Mouse (Mus musculus) gastrocnemius, postnatal 14 days (tissue): ENCODE measurements at regions not wholly inside any gene's neighbourhood (a gene's known extent, or its start where the extent isn't known, plus 50 kb on each side); places are given as distances from the start of the nearest gene placed in this dataset.

Experiments
- DNase-seq: peaks from one replicate; pipeline ENCODE4 v3.0.0; 2021; ENCODE audit warnings: mixed read lengths
- intact Hi-C: fragments of 180-260 bp; cut with DNase I; formaldehyde crosslinking; loops from one replicate; pipeline ENCODE4 v1.15.1; 2025; ENCODE audit warnings: low total_unique reads

DNA sequence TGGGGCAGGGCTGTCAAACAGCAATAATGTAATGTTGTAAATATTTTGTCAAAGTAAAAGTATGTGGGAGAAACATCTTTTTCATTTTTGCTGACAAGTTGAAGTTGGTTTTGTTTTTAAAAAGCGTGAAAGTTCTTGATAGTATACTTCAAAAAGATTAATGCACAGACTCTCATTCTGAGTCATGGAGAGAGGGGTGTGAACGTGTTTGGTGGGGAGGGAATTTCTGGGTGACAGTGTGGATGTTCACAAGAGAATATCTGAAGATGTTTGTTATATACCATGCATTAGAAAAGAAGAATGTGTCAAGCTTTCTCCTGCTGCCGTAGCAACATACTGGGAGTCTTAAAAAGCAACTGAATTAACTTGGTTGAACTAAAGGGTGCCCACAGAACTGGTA lies 57.0 kb downstream of the Rps29 start:
- no peak for DNase-seq
- intact Hi-C loops, result no loop called here

DNA sequence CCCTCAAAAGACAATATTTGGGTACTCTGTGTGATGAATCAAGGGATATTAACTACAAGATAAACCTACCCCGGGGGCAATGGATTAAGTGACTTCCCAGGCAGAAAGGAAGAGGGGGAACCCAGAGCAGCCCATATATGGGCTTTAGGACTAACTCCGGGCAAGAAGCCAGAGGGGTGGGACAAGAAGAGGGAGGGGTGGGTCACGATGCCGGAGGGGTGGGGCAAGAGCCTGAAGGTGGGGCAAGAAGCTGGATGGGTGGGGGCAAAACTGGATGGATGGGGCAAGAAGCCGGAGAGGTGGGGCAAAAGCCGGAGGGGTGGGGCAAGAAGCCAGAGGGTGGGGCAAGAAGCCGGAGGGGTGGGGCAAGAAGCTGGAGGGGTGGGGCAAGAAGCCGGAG lies 64.1 kb downstream of the Rps29 start:
- intact Hi-C loops, result no loop called here
- no peak for DNase-seq

DNA sequence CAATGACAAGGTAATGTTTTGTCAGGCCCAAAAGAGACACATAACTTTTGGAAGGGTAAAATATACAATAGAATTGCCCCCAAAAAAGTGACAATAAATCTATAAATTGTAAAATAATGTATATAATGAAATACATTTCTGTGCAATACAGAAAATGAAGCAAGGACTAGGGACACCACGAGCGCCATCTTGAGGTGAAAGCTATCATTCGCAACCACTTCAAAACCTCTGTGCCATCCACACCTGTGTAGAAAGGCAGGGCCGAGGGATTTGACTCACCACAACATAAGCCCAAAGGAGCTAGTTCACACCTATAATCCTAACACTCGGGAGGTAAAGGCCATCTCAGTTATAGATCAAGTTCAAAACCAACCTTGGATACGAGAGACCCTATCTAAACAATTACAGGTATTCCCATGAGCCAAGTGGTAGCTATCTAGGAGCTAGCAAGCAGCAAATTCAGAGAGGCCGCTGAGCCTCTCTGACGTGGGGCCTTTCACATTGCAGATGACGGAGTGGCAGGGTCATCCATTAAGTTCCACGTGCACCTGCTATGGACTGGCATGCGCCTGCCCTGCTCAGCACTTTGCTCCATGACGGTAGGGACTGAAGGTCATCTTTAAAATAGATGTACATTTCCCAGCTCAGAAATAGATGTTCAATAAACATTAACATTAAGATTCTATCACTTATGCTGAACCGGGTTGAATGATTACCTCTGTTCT lies 65.8 kb downstream of the Rps29 start:
- intact Hi-C loops, result no loop called here
- DNase-seq, result no peak

DNA sequence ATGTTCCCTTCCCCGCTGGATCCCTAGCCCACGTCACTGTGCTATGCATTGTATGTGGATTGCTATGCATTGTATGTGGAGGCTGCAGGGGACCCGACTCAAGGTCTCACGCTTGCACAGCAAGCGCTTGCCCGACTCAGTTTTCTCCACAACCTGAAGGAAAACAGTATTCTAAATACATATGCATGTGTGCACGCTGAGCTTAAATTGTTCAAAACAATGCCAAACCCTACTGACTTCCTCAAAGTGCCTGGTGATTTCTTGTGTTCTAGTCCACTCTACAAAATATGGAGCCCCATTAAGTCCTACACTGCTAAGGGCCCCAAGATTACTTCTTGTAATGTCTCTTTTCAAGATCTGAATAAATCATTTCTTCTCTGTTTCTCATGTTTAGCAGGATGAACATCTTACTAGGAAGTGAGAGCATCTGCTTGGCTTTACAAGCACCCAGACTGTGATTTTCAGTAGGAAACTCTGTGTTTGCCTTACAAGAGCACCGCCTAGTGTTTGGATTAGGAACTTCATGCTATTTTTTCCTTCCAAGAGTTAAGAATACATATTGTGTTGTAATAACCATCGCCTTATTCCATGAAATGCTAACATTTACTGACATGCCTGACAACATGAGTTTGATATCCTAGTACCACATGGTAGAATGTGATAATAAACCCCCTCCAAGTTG lies 70.9 kb downstream of the Rps29 start:
- intact Hi-C loops, result no loop called here
- no peak for DNase-seq

DNA sequence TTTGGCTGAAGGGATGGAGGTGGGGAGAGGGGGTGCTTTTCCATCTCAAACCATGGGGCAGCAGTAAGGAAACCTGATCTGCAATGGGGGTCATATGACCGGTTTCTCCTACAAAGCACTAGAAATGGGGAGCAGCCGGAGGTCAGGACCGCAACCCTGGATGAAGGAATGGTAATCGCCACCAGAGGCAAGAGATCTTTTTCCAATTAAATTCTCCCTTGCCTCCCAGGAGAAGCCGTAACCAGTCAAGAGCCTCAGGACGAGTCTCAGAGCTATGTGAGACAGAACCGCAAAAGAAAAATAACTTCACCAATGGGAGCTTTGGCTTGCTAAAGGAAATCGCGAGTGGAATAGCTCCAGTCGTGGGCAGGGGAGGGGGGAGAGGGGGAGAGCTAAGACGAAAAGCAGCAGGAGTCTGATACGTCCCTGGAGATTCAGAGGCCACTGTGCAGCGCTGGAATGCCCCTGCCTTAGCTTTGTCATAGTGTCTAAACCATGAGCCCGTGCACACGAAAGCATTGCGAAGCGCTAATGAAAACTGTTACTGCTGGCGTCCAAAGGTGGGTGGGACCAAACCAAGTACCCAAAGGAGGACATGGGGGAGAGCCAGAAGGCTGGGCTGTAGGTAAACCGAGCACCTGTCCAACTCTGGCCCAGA lies 73.3 kb downstream of the Rps29 start:
- intact Hi-C loops, result no loop called here
- DNase-seq, result no peak

DNA sequence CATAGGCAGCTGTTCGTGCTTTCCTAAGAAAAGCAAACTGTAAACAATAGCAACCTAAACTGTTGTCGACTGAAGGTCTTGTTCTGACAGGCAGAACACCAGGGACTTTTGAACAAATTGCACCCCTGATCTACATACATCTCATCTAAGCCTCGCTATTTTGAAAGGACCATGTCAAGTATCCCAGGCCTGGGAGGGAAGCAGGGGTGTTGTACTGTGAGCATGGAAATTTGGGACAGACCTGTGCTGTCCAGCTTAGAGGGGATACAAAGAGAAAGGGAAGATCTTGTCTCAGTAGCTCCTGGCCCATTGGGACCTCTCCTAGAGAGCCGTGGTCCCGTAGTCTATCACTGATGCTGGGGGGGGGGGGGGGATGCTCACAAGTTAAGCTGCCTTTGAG lies 74.3 kb downstream of the Rps29 start:
- DNase-seq, result no peak
- intact Hi-C loops, result no loop called here

DNA sequence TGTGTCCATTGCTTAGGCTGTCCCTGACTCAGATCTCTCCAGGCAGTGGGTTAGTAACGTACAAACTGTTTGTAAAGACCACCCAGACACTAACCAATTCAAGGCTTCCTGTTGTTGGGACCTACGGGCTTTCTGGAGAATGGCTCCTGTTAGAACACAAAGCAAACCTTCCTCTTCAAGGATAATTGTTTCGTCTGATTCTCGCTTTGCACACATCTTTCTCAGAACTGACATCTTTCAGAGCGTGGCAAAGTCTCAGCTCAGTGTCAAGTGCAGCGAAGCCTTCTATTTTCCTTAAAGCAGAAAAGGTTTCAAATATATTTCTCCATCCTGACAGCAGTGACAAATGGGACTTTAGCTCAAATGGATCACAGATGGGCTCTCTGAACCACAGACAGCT lies 76.9 kb downstream of the Rps29 start:
- DNase-seq, result no peak
- intact Hi-C loops, result no loop called here

DNA sequence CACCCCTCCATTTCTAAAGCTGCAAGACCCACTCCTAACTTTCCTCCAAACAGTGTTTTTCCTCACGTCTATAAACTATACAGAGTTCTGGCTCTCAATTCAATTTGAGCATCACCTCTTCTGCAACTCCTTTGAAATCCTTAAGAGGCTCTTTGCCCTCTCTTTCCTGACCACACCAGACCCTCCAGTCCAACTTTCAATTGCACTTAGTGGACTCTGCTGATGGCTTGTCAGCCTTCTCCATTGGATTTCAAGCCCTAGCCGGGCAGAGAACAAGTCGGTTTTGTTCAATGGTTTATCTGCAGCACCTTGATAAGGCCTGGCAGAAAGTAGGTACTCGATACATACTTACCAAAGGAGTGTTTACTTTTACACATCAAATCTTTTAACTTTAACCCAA lies 119.4 kb downstream of the Rps29 start:
- intact Hi-C loops, result no loop called here

DNA sequence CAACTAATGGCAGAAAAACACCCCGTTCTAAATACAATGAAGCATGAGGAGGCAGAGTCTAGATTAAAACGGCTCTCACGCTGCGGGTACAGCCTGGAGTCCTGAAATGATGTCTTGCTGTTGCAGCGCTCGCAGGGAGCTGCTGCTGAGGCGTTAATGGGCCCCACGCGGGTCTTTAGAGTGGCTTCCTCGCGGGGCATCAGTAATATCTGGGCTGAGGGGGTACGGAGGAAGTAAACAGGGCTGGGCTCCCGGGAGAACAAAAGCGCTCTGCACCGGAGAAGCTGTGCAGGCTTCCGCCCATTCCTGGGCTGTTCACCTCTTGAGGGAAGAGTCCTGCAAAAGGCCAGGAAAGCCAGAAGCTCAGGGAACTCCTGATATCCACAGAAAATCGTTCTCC lies 135.4 kb downstream of the Rps29 start:
- intact Hi-C loops, result no loop called here
- no peak for DNase-seq

More for the DNA sequence above, 119.4 kb downstream of the Rps29 start:
- DNase-seq, result no peak

DNA sequence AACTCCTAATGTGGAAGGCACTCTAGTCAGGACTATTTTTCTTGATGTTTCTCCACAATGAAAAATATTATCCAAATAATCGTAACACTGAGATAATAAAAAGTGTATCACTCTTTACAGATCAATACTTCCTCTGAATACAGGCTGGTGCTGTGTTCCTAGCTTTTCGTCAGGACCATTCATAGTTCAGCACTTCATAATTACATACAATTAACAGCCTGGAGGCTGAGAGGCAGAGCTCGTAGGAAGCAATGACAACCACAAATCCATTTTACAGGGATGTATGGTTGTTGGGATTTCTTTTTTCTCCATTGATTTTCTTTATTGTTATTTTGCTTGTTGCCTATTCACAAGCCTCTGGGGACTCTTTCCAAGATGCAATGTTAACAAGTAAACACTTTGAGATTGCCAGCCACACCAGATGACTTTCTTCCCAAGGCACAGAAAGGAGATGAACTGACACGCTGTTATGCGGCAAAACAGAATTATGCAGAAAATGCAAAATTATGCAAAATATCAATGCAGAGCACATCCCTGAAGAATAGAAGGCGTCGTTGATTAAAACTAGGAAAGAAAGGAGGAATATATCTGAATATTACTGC lies 142.2 kb downstream of the Rps29 start:
- intact Hi-C loops, result no loop called here
- no peak for DNase-seq

DNA sequence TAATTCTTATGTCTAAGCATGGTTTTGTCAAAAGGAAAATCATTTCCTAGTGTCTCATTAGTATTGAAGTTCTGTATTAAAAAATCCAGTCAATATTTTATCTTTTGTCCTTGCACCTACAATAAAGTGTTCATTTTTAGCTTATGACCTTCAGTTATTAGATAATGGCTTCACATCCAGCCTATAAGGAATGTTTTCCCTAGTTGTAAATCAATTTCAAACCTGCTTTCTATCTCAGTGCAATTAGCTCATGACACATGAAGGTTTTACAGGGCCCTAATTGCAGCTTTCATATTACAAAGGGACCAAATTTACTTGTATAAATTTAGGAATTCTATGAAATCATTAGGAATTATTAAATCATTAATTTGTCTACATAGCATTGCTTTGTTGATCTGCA lies 153.8 kb downstream of the Rps29 start:
- intact Hi-C loops, result no loop called here

DNA sequence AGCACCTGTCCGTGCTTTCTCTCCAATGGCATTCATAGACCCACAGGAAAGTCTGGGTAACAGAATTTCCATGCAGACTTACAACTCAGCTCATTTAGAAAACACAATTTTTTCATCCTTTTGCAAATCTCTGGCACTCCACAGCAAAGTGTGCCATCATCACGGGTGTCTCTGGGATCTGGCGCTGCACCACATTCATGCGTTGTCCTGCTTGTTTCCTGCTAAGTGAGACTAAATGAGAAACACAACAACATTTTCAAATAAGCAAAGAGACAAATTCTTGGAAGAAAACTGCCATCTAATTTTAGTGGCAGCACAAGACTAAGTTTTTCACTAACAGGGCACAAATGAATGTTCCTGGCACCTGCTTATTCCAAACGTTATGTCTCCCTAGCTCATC lies 156.9 kb downstream of the Rps29 start:
- DNase-seq, result no peak
- intact Hi-C loops, result no loop called here

More for the DNA sequence above, 153.8 kb downstream of the Rps29 start:
- no peak for DNase-seq

DNA sequence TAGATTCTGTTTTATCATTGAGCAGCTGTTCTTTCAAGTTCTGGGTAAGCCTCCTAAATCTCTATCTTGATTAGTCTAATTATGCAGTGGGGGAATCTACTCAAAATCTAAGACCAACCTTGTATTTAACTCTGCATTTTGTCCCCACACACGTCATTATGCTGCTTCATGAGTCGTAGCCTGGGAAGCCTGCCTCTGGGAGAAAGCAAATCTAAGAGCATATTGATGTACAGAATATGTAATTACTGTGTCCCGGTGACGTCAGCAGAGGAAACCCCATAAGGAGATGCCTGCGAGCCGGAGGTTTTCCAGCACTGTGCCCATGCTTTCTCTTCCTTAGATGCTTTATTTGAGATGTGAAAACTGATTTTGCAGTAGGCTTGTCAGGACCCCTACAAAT lies 161.7 kb downstream of the Rps29 start:
- no peak for DNase-seq
- intact Hi-C loops, result no loop called here

DNA sequence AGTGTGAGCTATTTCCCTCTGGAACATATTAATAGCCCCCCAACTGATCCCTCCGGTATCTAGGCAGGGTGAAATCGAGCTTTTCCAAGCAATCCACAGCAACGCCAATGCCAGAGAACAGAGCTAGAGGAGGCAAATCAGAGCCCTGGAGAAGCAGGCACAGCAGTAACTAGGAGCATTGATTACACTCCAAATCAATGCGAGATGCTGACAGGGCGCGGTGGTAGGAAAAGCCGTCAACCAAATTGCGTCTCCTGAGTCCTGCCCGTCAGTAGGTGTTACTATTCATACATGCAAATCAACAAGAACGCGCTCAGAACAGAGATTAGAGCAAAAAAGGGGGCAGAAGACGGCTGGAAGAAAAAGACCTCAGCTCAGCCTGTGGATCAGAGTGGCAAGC lies 162.2 kb downstream of the Rps29 start:
- no peak for DNase-seq
- intact Hi-C loops, result no loop called here

DNA sequence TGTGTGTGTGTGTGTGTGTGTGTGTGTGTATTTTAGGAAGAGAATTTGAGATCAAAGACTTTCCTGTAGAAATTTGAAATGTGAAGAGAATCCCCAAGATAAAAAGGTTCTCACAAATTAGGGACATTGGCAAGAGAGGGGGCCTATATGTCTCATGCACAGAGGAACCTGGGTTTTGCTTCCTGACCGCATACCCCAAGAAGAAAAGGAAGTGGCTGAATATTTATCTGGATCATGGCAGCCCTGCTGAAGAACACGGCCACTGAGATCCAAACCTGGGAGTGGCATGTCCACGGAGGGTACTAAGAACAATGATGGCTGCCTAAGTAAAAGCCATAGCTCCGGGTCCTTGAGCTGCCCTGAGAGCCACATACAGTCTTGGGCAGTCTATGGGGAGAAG lies 178.3 kb downstream of the Rps29 start:
- no peak for DNase-seq
- intact Hi-C loops, result no loop called here

DNA sequence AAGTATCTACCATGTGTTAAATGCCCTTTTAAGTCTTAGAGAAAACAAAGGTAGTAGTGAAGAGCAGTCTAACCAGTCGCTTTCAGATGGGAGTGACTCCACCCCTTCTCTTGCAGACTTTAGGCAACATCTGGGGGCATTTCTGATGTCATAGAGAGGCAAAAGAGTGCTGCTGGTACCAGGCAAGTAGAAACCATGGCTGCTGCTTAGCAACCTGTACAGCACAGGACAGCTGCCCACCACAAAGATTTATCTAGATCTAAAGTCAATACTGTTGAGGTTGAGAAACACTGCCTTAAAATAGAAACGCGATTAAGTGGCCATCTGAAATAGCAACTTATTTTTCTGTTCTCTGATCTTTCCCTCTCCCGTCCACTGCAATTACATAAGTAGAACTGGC lies 178.8 kb downstream of the Rps29 start:
- intact Hi-C loops, result no loop called here
- no peak for DNase-seq

DNA sequence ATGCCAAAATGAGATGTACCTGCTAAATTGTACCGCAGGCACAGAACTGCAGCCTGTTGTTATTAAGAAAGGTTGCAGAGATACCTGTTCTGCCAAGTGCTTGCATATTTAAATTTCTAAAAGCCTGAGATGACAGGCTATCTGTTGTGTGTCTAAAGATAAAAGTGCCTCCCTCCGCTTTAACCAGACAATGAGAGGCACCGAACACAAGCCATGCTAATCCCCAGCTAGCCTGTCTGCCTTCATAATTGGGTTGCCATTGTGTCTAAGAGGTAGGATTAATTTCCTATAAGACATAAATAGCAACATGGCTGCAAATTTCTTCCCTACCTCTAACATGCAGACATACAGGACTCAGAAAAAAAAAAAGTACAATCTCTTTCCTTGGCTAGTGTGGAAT lies 179.8 kb downstream of the Rps29 start:
- intact Hi-C loops, result no loop called here
- no peak for DNase-seq

DNA sequence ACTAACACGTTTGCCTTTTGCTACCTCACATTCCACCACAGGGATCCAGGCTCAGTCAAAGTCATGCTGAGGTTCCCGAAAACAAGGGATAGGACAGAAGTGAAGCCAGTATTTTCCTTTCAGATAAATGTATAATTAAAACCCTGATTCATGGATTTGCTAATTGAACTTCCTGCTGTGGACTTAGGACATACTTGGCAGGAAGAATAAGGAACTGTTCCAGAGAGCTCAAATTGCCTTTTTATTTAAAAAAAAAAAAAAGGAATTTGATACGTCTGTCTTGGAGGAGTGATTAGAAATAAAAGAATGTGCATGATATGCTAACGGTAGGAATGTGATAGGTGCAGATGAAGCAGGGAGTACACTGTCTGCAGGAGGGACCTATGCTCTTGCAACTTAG lies 181.7 kb downstream of the Rps29 start:
- no peak for DNase-seq
- intact Hi-C loops, result no loop called here

DNA sequence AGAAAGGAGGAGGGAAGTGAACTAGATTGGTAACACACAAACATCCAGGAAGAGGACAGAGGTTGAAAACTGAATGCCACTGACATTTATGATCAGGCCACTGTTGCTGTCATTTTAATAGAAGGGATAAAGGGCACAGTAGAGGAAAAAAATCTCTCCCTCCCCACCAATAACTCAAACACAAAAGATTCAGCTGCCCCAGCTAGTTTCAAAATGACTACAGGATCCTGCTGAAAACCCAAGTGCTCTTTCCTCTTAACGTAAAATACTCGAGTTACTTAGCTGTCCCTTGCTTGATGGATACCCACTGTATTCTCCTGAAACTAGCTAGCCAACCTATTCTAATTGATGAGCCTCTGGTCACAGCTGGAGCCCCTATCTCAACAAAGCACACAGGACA lies 211.7 kb downstream of the Rps29 start:
- DNase-seq, result no peak
- intact Hi-C loops, result no loop called here

DNA sequence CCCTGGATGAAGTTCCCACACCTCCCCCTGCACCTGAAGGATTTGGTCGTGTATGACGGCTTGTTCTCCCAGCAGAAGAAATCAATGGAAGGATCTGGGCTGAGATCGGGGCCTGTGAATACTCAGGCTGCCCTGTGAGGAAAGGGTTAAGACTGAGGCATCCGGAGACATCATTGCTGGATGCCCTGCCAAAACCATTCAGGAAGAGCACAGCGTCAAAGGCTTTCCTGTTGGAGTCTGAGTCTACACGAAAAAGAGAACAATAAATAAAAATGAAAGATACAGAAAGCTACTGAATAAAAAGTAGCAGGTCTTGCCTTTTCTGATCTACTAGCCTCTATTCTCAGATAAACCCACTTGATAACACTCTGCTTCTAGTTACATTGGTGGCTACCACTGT lies 248.4 kb downstream of the Rps29 start:
- no peak for DNase-seq

DNA sequence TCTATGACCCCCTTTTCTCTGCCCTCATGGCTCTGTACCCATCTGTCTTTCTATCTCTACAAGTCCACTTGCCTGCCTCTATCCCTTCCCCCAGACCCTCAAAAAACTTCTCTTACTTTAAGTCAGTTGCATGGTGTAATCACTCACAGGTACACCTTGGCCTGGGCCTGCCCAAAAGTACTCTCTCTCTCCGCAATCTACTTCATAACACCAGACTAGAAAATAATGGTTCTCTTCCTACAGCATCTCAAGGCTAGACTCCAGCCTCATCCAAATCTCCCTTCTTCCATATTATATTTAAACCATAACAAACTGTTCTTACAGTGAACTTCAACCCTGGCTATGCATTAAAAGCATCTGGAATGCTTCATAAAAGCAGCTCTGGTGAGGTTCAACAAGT lies 254.2 kb downstream of the Rps29 start:
- DNase-seq, result no peak
- intact Hi-C loops, result no loop called here

More for the DNA sequence above, 248.4 kb downstream of the Rps29 start:
- intact Hi-C loops, result no loop called here
